Mouse (Mus musculus) spleen, postnatal 14 days (tissue): ENCODE measurements at regions not wholly inside any gene's neighbourhood (a gene's known extent, or its start where the extent isn't known, plus 50 kb on each side); places are given as distances from the start of the nearest gene placed in this dataset.
"Not testable (repeated sequence)": the region's sequence is repeated elsewhere in the genome, so short reads cannot be mapped to it uniquely, and the experiment has no call there.

Source experiments
- DNase-seq, 2 experiments: peaks; one replicate each; pipeline ENCODE4 v3.0.0; 2021 to 2022; ENCODE audit warnings: low spot score in 2 of 2

GRCm38 (mm10) chr3:79002173-79002848 is 284.0 kb downstream of the Rapgef2 start:
- no peak for DNase-seq

- DNase-seq, result no peak
Measured at GRCm38 (mm10) chr3:79001754-79002153, 284.6 kb downstream of the Rapgef2 start.

- DNase-seq, result no peak
Measured at GRCm38 (mm10) chr3:79000293-79000692, 286.0 kb downstream of the Rapgef2 start.

GRCm38 (mm10) chr3:78999803-79000202 is 286.5 kb downstream of the Rapgef2 start:
- DNase-seq, result no peak

- DNase-seq, result no peak
Measured at GRCm38 (mm10) chr3:78988120-78988519, 298.2 kb downstream of the Rapgef2 start.

- DNase-seq, result no peak
Measured at GRCm38 (mm10) chr3:78986726-78987125, 299.6 kb downstream of the Rapgef2 start.

- no peak for DNase-seq
Measured at GRCm38 (mm10) chr3:78981057-78981456, 305.3 kb downstream of the Rapgef2 start.

- no peak for DNase-seq
Measured at GRCm38 (mm10) chr3:78978781-78979180, 307.5 kb downstream of the Rapgef2 start.

GRCm38 (mm10) chr3:78966683-78967549 is 319.4 kb downstream of the Rapgef2 start:
- DNase-seq, result not testable (repeated sequence)

GRCm38 (mm10) chr3:78964231-78964858 is 322.0 kb downstream of the Rapgef2 start:
- no peak for DNase-seq

GRCm38 (mm10) chr3:78958781-78959180 is 327.5 kb downstream of the Rapgef2 start:
- no peak for DNase-seq

GRCm38 (mm10) chr3:78955364-78955763 is 331.0 kb downstream of the Rapgef2 start:
- DNase-seq, result no peak

- not testable (repeated sequence) for DNase-seq
Measured at GRCm38 (mm10) chr3:78949385-78949784, 336.9 kb downstream of the Rapgef2 start.

- no peak for DNase-seq
Measured at GRCm38 (mm10) chr3:78948700-78949099, 337.6 kb downstream of the Rapgef2 start.

- peak in 1 of 2 experiments; percentile 24 for DNase-seq
Measured at GRCm38 (mm10) chr3:78948171-78948570, 338.1 kb downstream of the Rapgef2 start.

GRCm38 (mm10) chr3:78947183-78947582 is 339.1 kb downstream of the Rapgef2 start:
- no peak for DNase-seq

GRCm38 (mm10) chr3:78944185-78944584 is 342.1 kb downstream of the Rapgef2 start:
- no peak for DNase-seq

- no peak for DNase-seq
Measured at GRCm38 (mm10) chr3:78932975-78933374, 353.3 kb downstream of the Rapgef2 start.

- no peak for DNase-seq
Measured at GRCm38 (mm10) chr3:78919850-78920249, 366.5 kb downstream of the Rapgef2 start.

- peak; percentile 37 to 59 for DNase-seq
Measured at GRCm38 (mm10) chr3:78919407-78919806, 366.9 kb downstream of the Rapgef2 start.

- no peak for DNase-seq
Measured at GRCm38 (mm10) chr3:78908196-78908844, 378.0 kb downstream of the Rapgef2 start.

- no peak for DNase-seq
Measured at GRCm38 (mm10) chr3:78907778-78908177, 378.5 kb downstream of the Rapgef2 start.
